Mouse (Mus musculus) T-helper 1 cell (primary cell): ENCODE measurements at regions not wholly inside any gene's neighbourhood (a gene's known extent, or its start where the extent isn't known, plus 50 kb on each side); places are given as distances from the start of the nearest gene placed in this dataset.

Source experiments
- in situ Hi-C: fragments of 300-600 bp; cut with MboI, MseI; formaldehyde crosslinking; loops from one replicate; pipeline ENCODE4 v1.15.1; 2025; ENCODE audit warnings: high pct_unique_total_duplicates

GRCm38 (mm10) chr6:81731631-81732030 is 191.8 kb upstream of the Gcfc2 start:
- in situ Hi-C loops: no loop called here

- in situ Hi-C loops: no loop called here
Observed at GRCm38 (mm10) chr6:81733527-81733926, 189.9 kb upstream of the Gcfc2 start.

- in situ Hi-C loops: no loop called here
Observed at GRCm38 (mm10) chr6:81738466-81738865, 185.0 kb upstream of the Gcfc2 start.

GRCm38 (mm10) chr6:81749681-81750080 is 173.8 kb upstream of the Gcfc2 start:
- in situ Hi-C loops: no loop called here

- in situ Hi-C loops: no loop called here
Observed at GRCm38 (mm10) chr6:81751631-81752030, 171.8 kb upstream of the Gcfc2 start.

GRCm38 (mm10) chr6:81756242-81756641 is 167.2 kb upstream of the Gcfc2 start:
- in situ Hi-C loops: no loop called here

- in situ Hi-C loops: no loop called here
Observed at GRCm38 (mm10) chr6:81758876-81759275, 164.6 kb upstream of the Gcfc2 start.

GRCm38 (mm10) chr6:81760181-81760580 is 163.3 kb upstream of the Gcfc2 start:
- in situ Hi-C loops: no loop called here

GRCm38 (mm10) chr6:81765831-81766230 is 157.6 kb upstream of the Gcfc2 start:
- in situ Hi-C loops: no loop called here

GRCm38 (mm10) chr6:81766800-81767199 is 156.7 kb upstream of the Gcfc2 start:
- in situ Hi-C loops: no loop called here

GRCm38 (mm10) chr6:81768669-81769537 is 154.6 kb upstream of the Gcfc2 start:
- in situ Hi-C loops: no loop called here

- in situ Hi-C loops: no loop called here
Observed at GRCm38 (mm10) chr6:81770301-81770700, 153.2 kb upstream of the Gcfc2 start.

GRCm38 (mm10) chr6:81771862-81772261 is 151.6 kb upstream of the Gcfc2 start:
- in situ Hi-C loops: no loop called here

GRCm38 (mm10) chr6:81782131-81782530 is 141.3 kb upstream of the Gcfc2 start:
- in situ Hi-C loops: loop anchor here (10.0 kb wide), 1 partner anchor 213 kb away; no protein-coding TSS in a partner anchor

GRCm38 (mm10) chr6:81782815-81783435 is 140.5 kb upstream of the Gcfc2 start:
- in situ Hi-C loops: loop anchor here (10.0 kb wide), 1 partner anchor 212 kb away; no protein-coding TSS in a partner anchor

GRCm38 (mm10) chr6:81795281-81795680 is 128.2 kb upstream of the Gcfc2 start:
- in situ Hi-C loops: no loop called here

- in situ Hi-C loops: no loop called here
Observed at GRCm38 (mm10) chr6:81800822-81801221, 122.6 kb upstream of the Gcfc2 start.

GRCm38 (mm10) chr6:81801804-81802203 is 121.7 kb upstream of the Gcfc2 start:
- in situ Hi-C loops: no loop called here

GRCm38 (mm10) chr6:81805942-81806341 is 117.5 kb upstream of the Gcfc2 start:
- in situ Hi-C loops: no loop called here

- in situ Hi-C loops: no loop called here
Observed at GRCm38 (mm10) chr6:81808712-81809111, 114.8 kb upstream of the Gcfc2 start.

- in situ Hi-C loops: loop anchor here (10.0 kb wide), 1 partner anchor 121 kb away; no protein-coding TSS in a partner anchor
Observed at GRCm38 (mm10) chr6:81815248-81815961, 108.1 kb upstream of the Gcfc2 start.

GRCm38 (mm10) chr6:81815962-81816338 is 107.5 kb upstream of the Gcfc2 start:
- in situ Hi-C loops: loop anchor here (10.0 kb wide), 1 partner anchor 121 kb away; no protein-coding TSS in a partner anchor
